In genomic region chr7:65902471-65903180, GRCm38 (mm10) we compare ENCODE assay signal across 8 mouse cellular contexts. TPM values are rescaled to one million over a fixed set of nuclear protein-coding genes. Genes with fewer than 3 reads are reported as not detected.
DNase-seq lines count a peak whose midpoint lies in the region; ATAC-seq and TF ChIP-seq lines count a peak whose summit lies in the region.

No protein-coding gene starts in this region.

- peak; percentile 48 to 57 for DNase-seq in lung, adult 18-20 months
- no peak for DNase-seq in lung, adult 2 months
- peak; percentile 41 for DNase-seq in heart, postnatal 0 days (ENCODE audit: low spot score)
- peak; percentile 35 to 37 for DNase-seq in kidney, postnatal 36 days
- peak; percentile 95 for DNase-seq in ovary, adult 18-20 months (ENCODE audit: low spot score)

- H3K9ac ChIP-seq in forebrain, embryonic 16.5 days (replicated peaks; ENCODE audit: low read depth, low read length): no peak overlapping the region
- no peak overlapping the region for H3K9ac ChIP-seq in heart, postnatal 0 days (replicated peaks; ENCODE audit: low read depth, low read length)
- no peak overlapping the region for H3K9ac ChIP-seq in liver, embryonic 12.5 days

- no peaks in the 10 kb centered on the region for H3K36me3 ChIP-seq in forebrain, embryonic 16.5 days (ENCODE audit: control insufficient read depth, insufficient read depth)
- no peaks in the 10 kb centered on the region for H3K36me3 ChIP-seq in heart, postnatal 0 days (replicated peaks; ENCODE audit: control insufficient read depth, insufficient read depth, low read length)
- no peaks in the 10 kb centered on the region for H3K36me3 ChIP-seq in liver, embryonic 12.5 days

- no peak overlapping the region for H3K4me2 ChIP-seq in forebrain, embryonic 16.5 days (ENCODE audit: low read length)
- H3K4me2 ChIP-seq in heart, postnatal 0 days (ENCODE audit: low read depth, low read length): peak overlapping the region; percentile 39; the same call in 1 of the 2 replicates
- H3K4me2 ChIP-seq in liver, embryonic 12.5 days: no peak overlapping the region

- no peaks in the 10 kb centered on the region for H3K27me3 ChIP-seq in forebrain, embryonic 16.5 days (replicated peaks; ENCODE audit: control insufficient read depth, insufficient read depth, low read length)
- no peaks in the 10 kb centered on the region for H3K27me3 ChIP-seq in heart, postnatal 0 days (ENCODE audit: control insufficient read depth, insufficient read depth, low read length)
- no peaks in the 10 kb centered on the region; the same call in 1 of the 2 replicates for H3K27me3 ChIP-seq in liver, embryonic 12.5 days (replicated peaks)

- no peak for TF ChIP-seq CTCF in lung, adult 2 months (IDR thresholded peaks at IDR 0.05; ENCODE audit: insufficient read depth, low read length)
- TF ChIP-seq CTCF in heart, postnatal 0 days (IDR thresholded peaks at IDR 0.05; ENCODE audit: low read depth): no peak

- H3K4me1 ChIP-seq in lung, adult 2 months (ENCODE audit: control insufficient read depth, insufficient read depth, low read length): peaks cover 5% of the 10 kb centered on the region; the same call in 1 of the 2 replicates
- H3K4me1 ChIP-seq in forebrain, embryonic 16.5 days (replicated peaks; ENCODE audit: control insufficient read depth, insufficient read depth, low read length): 0 out of 2 replicates have a peak, but pooled peaks cover 4% of the 10 kb centered on the region
- peaks cover 16% of the 10 kb centered on the region for H3K4me1 ChIP-seq in heart, postnatal 0 days (ENCODE audit: control insufficient read depth, insufficient read depth)
- H3K4me1 ChIP-seq in liver, embryonic 12.5 days: peaks cover 13% of the 10 kb centered on the region; the same call in 1 of the 2 replicates

- H3K4me3 ChIP-seq in lung, adult 2 months (replicated peaks; ENCODE audit: extremely low read depth, low read depth, low read length): no peak overlapping the region
- H3K4me3 ChIP-seq in forebrain, embryonic 16.5 days (replicated peaks; ENCODE audit: low read length): no peak overlapping the region
- no peak overlapping the region for H3K4me3 ChIP-seq in heart, postnatal 0 days (ENCODE audit: low read depth, low read length)
- no peak overlapping the region for H3K4me3 ChIP-seq in liver, embryonic 12.5 days

- no peak overlapping the region for H3K27ac ChIP-seq in forebrain, embryonic 16.5 days (ENCODE audit: low read length)
- peak overlapping the region; percentile 56 for H3K27ac ChIP-seq in heart, postnatal 0 days (ENCODE audit: low read depth)
- no peak overlapping the region for H3K27ac ChIP-seq in liver, embryonic 12.5 days

- no peak for TF ChIP-seq POLR2A in lung, adult 2 months (IDR thresholded peaks at IDR 0.05; ENCODE audit: borderline replicate concordance, extremely low read depth, low read depth, low read length)

- peak; percentile 61 for ATAC-seq in forebrain, embryonic 16.5 days
- peak; percentile 72 for ATAC-seq in heart, postnatal 0 days (ENCODE audit: insufficient read depth, low read depth)
- ATAC-seq in liver, embryonic 12.5 days: peak; percentile 60
- no peak for ATAC-seq in monocyte, adult 5-6 weeks (replicated peaks; ENCODE audit: insufficient number of reproducible peaks, low FRiP score, low TSS enrichment, poor library complexity, severe bottlenecking)

- H3K9me3 ChIP-seq in forebrain, embryonic 16.5 days (ENCODE audit: control insufficient read depth, low read length): no peaks in the 10 kb centered on the region
- H3K9me3 ChIP-seq in heart, postnatal 0 days (replicated peaks; ENCODE audit: control insufficient read depth, low read length): no peaks in the 10 kb centered on the region
- no peaks in the 10 kb centered on the region for H3K9me3 ChIP-seq in liver, embryonic 12.5 days (replicated peaks)

- no peak for TF ChIP-seq EP300 in heart, postnatal 0 days (IDR thresholded peaks at IDR 0.05; ENCODE audit: low read depth)

- 38% methylated on average over 13 of the region's 13 CpGs for WGBS in lung, adult 2 months
- 51% methylated on average over 13 of the region's 13 CpGs for WGBS in forebrain, embryonic 16.5 days
- 17% methylated on average over 13 of the region's 13 CpGs for WGBS in heart, postnatal 0 days
- WGBS in liver, embryonic 12.5 days (ENCODE audit: insufficient replicate concordance): 43% methylated on average over 13 of the region's 13 CpGs

RNA-seq across cellular contexts. Expression of gene Pcsk6, which starts 41.1 kb away (rescaled TPM):
- polyA plus RNA-seq in lung, adult 2 months (2012; rRNA removed): 6.9 and 11.3 TPM in 2 replicates
- polyA plus RNA-seq in forebrain, embryonic 16.5 days (2015; fragmentation: Nextera tagmentation; extraction: Ambion mirVana): 0.71 and 0.90 TPM in 2 replicates
- 8.1 and 10.1 TPM in 2 replicates for total RNA-seq in heart, postnatal 0 days (2014; rRNA removed; ENCODE audit: low replicate concordance)
- 1.6 and 1.7 TPM in 2 replicates for polyA plus RNA-seq in heart, postnatal 0 days (2015; fragmentation: Nextera tagmentation; extraction: Ambion mirVana)
- polyA plus RNA-seq in liver, embryonic 12.5 days (2016; fragmentation: Nextera tagmentation; extraction: Ambion mirVana): 0.87 and 1.0 TPM in 2 replicates
- not detected in 3 replicates for total RNA-seq in monocyte, adult 5-6 weeks (2017)
